Mouse (Mus musculus): Measurements from ENCODE around the gene Tia1. TPM values are rescaled to one million over a fixed set of nuclear protein-coding genes. Genes with fewer than 3 reads are reported as not detected.

Tia1 gene
- polyA plus RNA-seq, 1 experiment: 12.9 TPM

DNA sequence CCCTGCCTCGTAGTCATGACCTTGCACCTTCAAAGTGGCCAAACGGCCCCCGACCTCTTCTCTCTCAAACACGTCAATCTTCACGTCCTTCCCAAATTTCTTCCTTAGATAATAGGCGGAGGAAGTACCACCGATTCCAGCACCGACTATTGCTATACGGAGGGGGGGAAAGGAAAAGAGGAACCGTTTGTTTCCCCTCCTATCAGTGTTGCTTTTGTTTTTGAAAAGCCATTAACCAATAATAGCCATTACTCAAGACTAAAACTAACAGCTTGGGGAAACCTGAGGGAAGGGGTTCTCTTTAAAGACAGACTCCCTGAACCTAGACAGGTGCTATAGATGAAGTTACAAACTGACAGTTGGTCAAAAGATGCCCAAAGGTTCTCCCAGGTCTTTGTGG is 8.1 kb upstream of the Tia1 start:
- Histone ChIP-seq H3K79me2 (ENCODE audit: control insufficient read depth, insufficient read depth) (peaks cover 18% of the 10 kb centered on the region), H3K27me3 (ENCODE audit: control insufficient read depth, insufficient read depth, insufficient read length) (no peaks in the 10 kb centered on the region), H3K79me3 (ENCODE audit: low read depth) (peaks cover 7% of the 10 kb centered on the region), H3ac (ENCODE audit: control insufficient read depth, insufficient read length, low read depth) (no peak overlapping the region), H3K36me3 (ENCODE audit: control insufficient read depth, insufficient read depth) (peaks cover 14% of the 10 kb centered on the region), H3K4me3 (ENCODE audit: insufficient read depth, poor library complexity, severe bottlenecking) (peak overlapping the region; percentile 60)
- no peak for TF ChIP-seq MAX (IDR thresholded peaks at IDR 0.05)
- no peak for TF ChIP-seq CTCF (IDR thresholded peaks at IDR 0.05; ENCODE audit: control insufficient read depth, insufficient read depth, insufficient read length)
- TF ChIP-seq FOSL1 (IDR thresholded peaks at IDR 0.05; ENCODE audit: insufficient read depth, low read length, poor library complexity, severe bottlenecking): no peak
- TF ChIP-seq MYOG (IDR thresholded peaks at IDR 0.05; ENCODE audit: control insufficient read depth, extremely low read depth, insufficient read length): no peak
- TF ChIP-seq MYOD1 (IDR thresholded peaks at IDR 0.05; ENCODE audit: control insufficient read depth, insufficient read length, low read depth): no peak
- no peak for TF ChIP-seq USF1 (IDR thresholded peaks at IDR 0.05; ENCODE audit: low read depth)
- no peak for TF ChIP-seq CEBPB (IDR thresholded peaks at IDR 0.05; ENCODE audit: low read depth)

DNA sequence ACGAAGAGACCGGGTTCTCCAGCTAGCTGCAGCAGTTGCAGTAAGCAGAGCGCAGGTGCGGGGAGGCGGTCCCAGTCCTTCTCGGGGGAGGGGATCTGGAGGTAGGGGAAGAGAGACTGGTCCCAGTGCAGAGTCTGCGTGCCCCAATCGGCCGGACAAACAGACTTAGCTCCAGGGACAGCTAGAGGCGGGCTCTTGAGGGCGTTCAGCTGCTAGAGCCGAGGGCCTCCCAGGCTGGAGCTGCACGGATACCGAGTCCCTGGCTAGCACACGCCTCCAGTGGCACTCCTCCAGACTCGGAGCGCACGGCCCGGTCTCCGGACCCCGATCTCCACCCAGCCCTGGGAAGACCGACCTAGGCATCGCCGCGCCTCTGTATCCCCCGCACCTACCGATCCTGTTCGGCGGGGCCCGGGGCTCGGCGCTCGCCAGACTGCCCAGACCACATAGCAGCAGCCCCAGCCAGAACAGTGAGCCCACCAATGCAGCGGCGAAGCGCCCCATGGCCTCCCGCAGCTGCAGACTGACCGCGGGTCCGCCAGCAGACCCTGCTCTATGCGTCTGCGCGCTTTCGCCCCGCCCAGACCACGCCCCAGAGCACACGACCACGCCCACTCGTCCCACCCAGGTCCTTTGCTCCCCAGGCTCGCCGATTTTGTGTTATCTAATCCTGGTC is 7.3 kb upstream of the Tia1 start, which contains the start of gene Pcyox1:
Gene Pcyox1 (minus strand): TSS at position 574 of the 676 bp plus-strand sequence.
- Histone ChIP-seq H3K79me2 (ENCODE audit: control insufficient read depth, insufficient read depth) (peaks cover 18% of the 10 kb centered on the region), H3K36me3 (ENCODE audit: control insufficient read depth, insufficient read depth) (peaks cover 8% of the 10 kb centered on the region), H3ac (ENCODE audit: control insufficient read depth, insufficient read length, low read depth) (peak within 1 kb of the TSS; percentile 82), H3K79me3 (ENCODE audit: low read depth) (peaks cover 7% of the 10 kb centered on the region), H3K27me3 (ENCODE audit: control insufficient read depth, insufficient read depth, insufficient read length) (no peaks in the 10 kb centered on the region), H3K4me3 (ENCODE audit: insufficient read depth, poor library complexity, severe bottlenecking) (peak within 1 kb of the TSS; percentile 60)
- no peak for TF ChIP-seq CTCF (IDR thresholded peaks at IDR 0.05; ENCODE audit: control insufficient read depth, insufficient read depth, insufficient read length)
- TF ChIP-seq USF1 (IDR thresholded peaks at IDR 0.05; ENCODE audit: low read depth): no peak
- TF ChIP-seq CEBPB (IDR thresholded peaks at IDR 0.05; ENCODE audit: low read depth): no peak

DNA sequence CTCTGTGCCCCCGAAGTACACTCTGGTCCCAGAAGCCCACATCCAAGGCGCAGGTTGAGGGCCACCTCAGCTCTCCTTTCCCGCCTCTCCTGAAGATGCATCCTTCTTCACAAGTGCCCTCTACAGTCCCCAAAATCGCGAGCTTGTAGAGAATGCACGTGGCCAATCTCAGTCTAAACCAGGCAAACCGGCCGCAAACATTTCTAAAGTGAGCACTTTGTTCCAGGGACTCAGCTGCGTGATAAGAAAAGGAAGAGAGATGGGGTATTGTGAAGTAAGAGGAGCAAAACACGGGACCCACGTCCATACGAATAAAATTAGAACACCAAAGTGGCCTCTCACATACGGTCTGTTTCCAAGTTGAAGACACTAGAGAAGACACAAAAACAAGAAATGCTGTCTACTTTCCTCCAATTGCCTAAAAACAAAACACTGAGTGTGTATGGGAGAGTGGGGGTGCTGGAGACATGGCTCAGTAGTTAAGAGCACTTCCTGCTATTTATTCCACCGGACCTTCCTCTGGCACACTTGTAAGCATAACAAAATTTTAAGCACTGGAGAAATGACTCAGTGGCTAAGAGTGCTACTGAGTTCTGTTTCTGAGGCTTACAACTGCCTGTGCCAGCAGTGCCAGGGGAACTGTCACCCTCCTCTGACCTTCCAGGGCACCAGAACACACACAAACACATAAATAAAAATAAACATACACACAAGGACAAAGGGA is 6.6 kb upstream of the Tia1 start:
- TF ChIP-seq USF1 (IDR thresholded peaks at IDR 0.05; ENCODE audit: low read depth) (peak; percentile 20), MYOD1 (IDR thresholded peaks at IDR 0.05; ENCODE audit: control insufficient read depth, insufficient read length, low read depth) (no peak), MAX (IDR thresholded peaks at IDR 0.05) (peak; percentile 71)
- Histone ChIP-seq H3K79me2 (ENCODE audit: control insufficient read depth, insufficient read depth) (peaks cover 18% of the 10 kb centered on the region), H3K27me3 (ENCODE audit: control insufficient read depth, insufficient read depth, insufficient read length) (no peaks in the 10 kb centered on the region)

DNA sequence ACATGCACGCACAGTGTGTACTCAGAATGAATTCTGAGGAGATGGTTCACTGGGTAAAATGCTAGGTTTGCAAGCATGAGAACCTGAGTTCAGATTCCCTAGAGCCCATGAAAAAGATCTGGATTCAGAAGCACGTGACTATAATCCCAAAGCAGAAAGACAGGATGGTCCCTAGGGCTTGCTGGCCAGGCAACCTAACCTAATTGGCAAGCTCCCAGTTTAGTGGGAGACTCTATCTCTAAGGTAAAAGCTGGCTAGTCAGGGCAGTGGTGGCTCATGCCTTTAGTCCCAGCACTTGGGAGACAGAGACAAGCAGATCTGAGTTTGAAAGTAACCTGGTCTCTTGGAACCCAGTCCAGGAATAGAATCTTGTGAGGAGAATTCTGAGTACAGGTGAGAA is 5.0 kb upstream of the Tia1 start:
- Histone ChIP-seq H3K79me3 (ENCODE audit: low read depth) (peaks cover 7% of the 10 kb centered on the region), H3K4me3 (ENCODE audit: insufficient read depth, poor library complexity, severe bottlenecking) (no peak overlapping the region), H3K79me2 (ENCODE audit: control insufficient read depth, insufficient read depth) (peaks cover 18% of the 10 kb centered on the region), H3K27me3 (ENCODE audit: control insufficient read depth, insufficient read depth, insufficient read length) (no peaks in the 10 kb centered on the region), H3K36me3 (ENCODE audit: control insufficient read depth, insufficient read depth) (no peaks in the 10 kb centered on the region), H3ac (ENCODE audit: control insufficient read depth, insufficient read length, low read depth) (no peak overlapping the region)
- TF ChIP-seq CTCF (IDR thresholded peaks at IDR 0.05; ENCODE audit: control insufficient read depth, insufficient read depth, insufficient read length) (no peak), FOSL1 (IDR thresholded peaks at IDR 0.05; ENCODE audit: insufficient read depth, low read length, poor library complexity, severe bottlenecking) (no peak), MYOG (IDR thresholded peaks at IDR 0.05; ENCODE audit: control insufficient read depth, extremely low read depth, insufficient read length) (no peak), MYOD1 (IDR thresholded peaks at IDR 0.05; ENCODE audit: control insufficient read depth, insufficient read length, low read depth) (no peak), MAX (IDR thresholded peaks at IDR 0.05) (no peak), CEBPB (IDR thresholded peaks at IDR 0.05; ENCODE audit: low read depth) (no peak), USF1 (IDR thresholded peaks at IDR 0.05; ENCODE audit: low read depth) (no peak)

More for the DNA sequence above, 6.6 kb upstream of the Tia1 start:
- Histone ChIP-seq H3K79me3 (ENCODE audit: low read depth) (peaks cover 7% of the 10 kb centered on the region), H3K4me3 (ENCODE audit: insufficient read depth, poor library complexity, severe bottlenecking) (peak overlapping the region; percentile 60), H3ac (ENCODE audit: control insufficient read depth, insufficient read length, low read depth) (peak overlapping the region; percentile 32), H3K36me3 (ENCODE audit: control insufficient read depth, insufficient read depth) (peaks cover 3% of the 10 kb centered on the region)

DNA sequence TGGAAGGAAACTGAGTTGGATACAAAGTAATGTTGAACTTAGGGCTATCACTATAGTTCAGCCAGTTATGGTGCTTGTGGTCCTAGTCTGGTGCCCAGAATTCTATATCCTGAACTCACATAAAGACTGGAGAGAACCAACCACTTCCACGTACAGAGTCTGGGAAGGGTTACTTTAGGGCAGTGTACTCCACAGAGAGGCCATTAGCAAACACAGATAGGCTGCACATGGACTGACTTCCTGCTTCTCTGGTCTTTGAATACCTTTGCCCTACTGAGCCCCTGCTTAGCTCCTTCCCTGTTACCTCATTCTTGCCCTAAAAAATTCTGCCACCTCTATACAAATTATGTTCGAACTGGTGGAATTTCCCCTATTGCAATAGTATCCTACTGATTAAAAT is 4.0 kb upstream of the Tia1 start:
- Histone ChIP-seq H3K4me3 (ENCODE audit: insufficient read depth, poor library complexity, severe bottlenecking) (no peak overlapping the region), H3K36me3 (ENCODE audit: control insufficient read depth, insufficient read depth) (no peaks in the 10 kb centered on the region), H3K79me3 (ENCODE audit: low read depth) (peaks cover 14% of the 10 kb centered on the region), H3K27me3 (ENCODE audit: control insufficient read depth, insufficient read depth, insufficient read length) (no peaks in the 10 kb centered on the region), H3K79me2 (ENCODE audit: control insufficient read depth, insufficient read depth) (peaks cover 23% of the 10 kb centered on the region), H3ac (ENCODE audit: control insufficient read depth, insufficient read length, low read depth) (no peak overlapping the region)
- TF ChIP-seq USF1 (IDR thresholded peaks at IDR 0.05; ENCODE audit: low read depth) (no peak), CEBPB (IDR thresholded peaks at IDR 0.05; ENCODE audit: low read depth) (no peak), MYOG (IDR thresholded peaks at IDR 0.05; ENCODE audit: control insufficient read depth, extremely low read depth, insufficient read length) (no peak), FOSL1 (IDR thresholded peaks at IDR 0.05; ENCODE audit: insufficient read depth, low read length, poor library complexity, severe bottlenecking) (no peak), CTCF (IDR thresholded peaks at IDR 0.05; ENCODE audit: control insufficient read depth, insufficient read depth, insufficient read length) (no peak), MAX (IDR thresholded peaks at IDR 0.05) (no peak), MYOD1 (IDR thresholded peaks at IDR 0.05; ENCODE audit: control insufficient read depth, insufficient read length, low read depth) (no peak)

Measured in C2C12 (cell line).